13 mouse cellular contexts compared by ENCODE assay signal in the genomic region with DNA sequence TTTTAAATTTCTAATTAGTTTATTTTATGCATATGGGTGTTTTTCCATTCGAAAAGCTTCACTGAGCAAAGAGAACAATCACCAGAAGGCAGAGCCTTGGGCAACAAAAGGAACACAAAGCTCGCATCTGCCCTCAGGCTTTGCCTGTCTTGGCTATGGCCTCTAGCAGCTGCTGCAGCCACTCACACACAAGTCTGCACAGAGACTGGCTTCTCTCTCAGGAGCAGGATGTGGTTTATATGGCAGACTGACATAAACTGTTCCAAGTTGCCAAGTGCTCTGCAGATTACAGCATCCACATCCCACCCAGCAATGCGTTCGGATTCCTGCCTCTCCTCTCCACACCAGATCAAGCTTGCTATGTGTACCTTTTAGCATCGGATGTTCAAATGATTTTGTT. TPM values are rescaled to one million over a fixed set of nuclear protein-coding genes. Genes with fewer than 3 reads are reported as not detected.
DNase-seq lines count a peak whose midpoint lies in the region; ATAC-seq and TF ChIP-seq lines count a peak whose summit lies in the region.
"Had no signal": no experiment of that assay in that cellular context is flagged by ENCODE, and none has a peak within 500 bp of the region (broad histone marks: within the 10 kb centered on the region; RNA-seq: fewer than 3 reads in every experiment).

No protein-coding gene starts in this region.

- 68% methylated on average over 5 of the region's 5 CpGs for WGBS in embryonic facial prominence, embryonic 14.5 days
- 83% methylated on average over 5 of the region's 5 CpGs for WGBS in embryonic facial prominence, embryonic 10.5 days

- peak; percentile 55 for TF ChIP-seq POLR2A in myocyte (IDR thresholded peaks at IDR 0.05; ENCODE audit: insufficient read length, low read depth)

- no peaks in the 10 kb centered on the region for H3K9me3 ChIP-seq in embryonic facial prominence, embryonic 14.5 days (ENCODE audit: control insufficient read depth, low read length)
- 0 out of 2 replicates have a peak, but pooled peaks cover 4% of the 10 kb centered on the region for H3K9me3 ChIP-seq in embryonic facial prominence, embryonic 10.5 days
- H3K9me3 ChIP-seq: limb, embryonic 15.5 days; lung, embryonic 15.5 days had no signal

- DNase-seq in embryonic facial prominence, embryonic 14.5 days (ENCODE audit: low spot score) = peak; percentile 75
- DNase-seq in embryonic facial prominence, embryonic 10.5 days (ENCODE audit: low spot score) = no peak
- DNase-seq in 3134 (ENCODE audit: extremely low read depth, insufficient read length, low spot score) = peak; percentile 63
- DNase-seq in ZHBTc4 (ENCODE audit: low read depth, low spot score) = peak; percentile 34
- no peak for DNase-seq in heart, postnatal 25 days (ENCODE audit: low spot score)
- DNase-seq in yolk sac, embryonic 10.5 days (ENCODE audit: low spot score) = no peak
- DNase-seq in adrenal gland, postnatal 14 days = no peak
- DNase-seq: heart, adult 11 months; heart, postnatal 14 days had no signal

- intact Hi-C loops in heart, postnatal 25 days (cut with DNase I) = no loop called here

- no peak overlapping the region for H3ac ChIP-seq in myocyte (ENCODE audit: control insufficient read depth, insufficient read length)

- peak; percentile 65; the same call in 1 of the 2 replicates for ATAC-seq in embryonic facial prominence, embryonic 14.5 days (ENCODE audit: low read depth)
- ATAC-seq: intestine, embryonic 16.5 days had no signal

- no peaks in the 10 kb centered on the region for H3K36me3 ChIP-seq in embryonic facial prominence, embryonic 14.5 days (ENCODE audit: control insufficient read depth, insufficient read depth, low read length)
- no peaks in the 10 kb centered on the region for H3K36me3 ChIP-seq in embryonic facial prominence, embryonic 10.5 days (replicated peaks)
- H3K36me3 ChIP-seq in myocyte (ENCODE audit: control insufficient read depth, insufficient read depth) = no peaks in the 10 kb centered on the region

- H3K79me2 ChIP-seq in myocyte (ENCODE audit: control insufficient read depth, insufficient read depth) = no peaks in the 10 kb centered on the region

- no peak overlapping the region for H3K4me3 ChIP-seq in embryonic facial prominence, embryonic 14.5 days (ENCODE audit: low read depth, low read length)
- H3K4me3 ChIP-seq in embryonic facial prominence, embryonic 10.5 days = no peak overlapping the region
- no peak overlapping the region for H3K4me3 ChIP-seq in myocyte
- H3K4me3 ChIP-seq: limb, embryonic 15.5 days; lung, embryonic 15.5 days had no signal

- no peak overlapping the region for H3K9ac ChIP-seq in embryonic facial prominence, embryonic 14.5 days (ENCODE audit: low read depth, low read length)
- H3K9ac ChIP-seq: limb, embryonic 15.5 days; lung, embryonic 15.5 days had no signal

- peaks cover 5% of the 10 kb centered on the region; the same call in 1 of the 2 replicates for H3K4me1 ChIP-seq in embryonic facial prominence, embryonic 14.5 days (ENCODE audit: control insufficient read depth, insufficient read depth, low read length)
- peaks cover 3% of the 10 kb centered on the region; the same call in 1 of the 2 replicates for H3K4me1 ChIP-seq in embryonic facial prominence, embryonic 10.5 days
- H3K4me1 ChIP-seq: limb, embryonic 15.5 days; lung, embryonic 15.5 days had no signal

- H3K27ac ChIP-seq in embryonic facial prominence, embryonic 14.5 days (replicated peaks; ENCODE audit: low read depth, low read length) = no peak overlapping the region
- no peak overlapping the region for H3K27ac ChIP-seq in embryonic facial prominence, embryonic 10.5 days (replicated peaks)
- H3K27ac ChIP-seq: limb, embryonic 15.5 days; lung, embryonic 15.5 days had no signal

- no peak overlapping the region for H3K4me2 ChIP-seq in embryonic facial prominence, embryonic 14.5 days (ENCODE audit: low read depth, low read length)
- H3K4me2 ChIP-seq in myocyte (ENCODE audit: low read depth) = peak overlapping the region; percentile 74
- H3K4me2 ChIP-seq: limb, embryonic 15.5 days; lung, embryonic 15.5 days had no signal

- no peaks in the 10 kb centered on the region for H3K27me3 ChIP-seq in embryonic facial prominence, embryonic 14.5 days (replicated peaks; ENCODE audit: control insufficient read depth, insufficient read depth, low read length)
- H3K27me3 ChIP-seq in embryonic facial prominence, embryonic 10.5 days (replicated peaks; ENCODE audit: low read depth, poor library complexity, severe bottlenecking) = no peaks in the 10 kb centered on the region
- H3K27me3 ChIP-seq in myocyte (ENCODE audit: control insufficient read depth, insufficient read depth, insufficient read length) = no peaks in the 10 kb centered on the region
- H3K27me3 ChIP-seq: limb, embryonic 15.5 days; lung, embryonic 15.5 days had no signal

TF ChIP-seq in myocyte, 11 proteins besides CTCF, POLR2A, EP300 and RAD21:
- TF ChIP-seq MAX (IDR thresholded peaks at IDR 0.05; ENCODE audit: low read depth) = no peak
- peak; percentile 58; the same call in 1 of the 2 replicates for TF ChIP-seq CEBPB (IDR thresholded peaks at IDR 0.05; ENCODE audit: insufficient read depth, poor library complexity, severe bottlenecking)
- TF ChIP-seq USF1 (IDR thresholded peaks at IDR 0.05; ENCODE audit: low read depth) = no peak
- peak; percentile 91 for TF ChIP-seq TCF3 (IDR thresholded peaks at IDR 0.05; ENCODE audit: insufficient read length, low read depth)
- TF ChIP-seq E2F4 (IDR thresholded peaks at IDR 0.05; ENCODE audit: insufficient read depth) = no peak
- peak; percentile 54 for TF ChIP-seq POLR2AphosphoS2 (IDR thresholded peaks at IDR 0.05; ENCODE audit: insufficient read length, low read depth)
- peak; percentile 99 to 100 (median 99) for TF ChIP-seq MYOD1 (IDR thresholded peaks at IDR 0.05; ENCODE audit: control insufficient read depth in 1 of 3, insufficient read length in 2 of 3, low read depth in 2 of 3)
- TF ChIP-seq TCF12 (IDR thresholded peaks at IDR 0.05; ENCODE audit: insufficient read depth, poor library complexity, severe bottlenecking) = peak; percentile 90
- TF ChIP-seq REST (IDR thresholded peaks at IDR 0.05; ENCODE audit: insufficient read depth, insufficient read length) = no peak
- TF ChIP-seq SRF (IDR thresholded peaks at IDR 0.05; ENCODE audit: control insufficient read depth, insufficient read length, low read depth) = peak; percentile 39
- TF ChIP-seq MYOG (IDR thresholded peaks at IDR 0.05; ENCODE audit: control insufficient read depth in 1 of 3, insufficient read depth in 1 of 3, insufficient read length in 2 of 3, low read depth in 2 of 3) = peak; percentile 54 to 92 (median 74)

RNA-seq across cellular contexts. Expression of gene Zfyve21, which starts 37.8 kb away (rescaled TPM):
- polyA plus RNA-seq in embryonic facial prominence, embryonic 14.5 days (2014; fragmentation: Nextera tagmentation; extraction: Ambion mirVana) = 119 and 122 TPM in 2 replicates
- 75.0 TPM in 2 replicates for polyA plus RNA-seq in embryonic facial prominence, embryonic 10.5 days (2016; fragmentation: Nextera tagmentation; extraction: Ambion mirVana)
- polyA plus RNA-seq in myocyte (2012; fragmentation: generic; extraction: Trizol) = 77.7 TPM
- total RNA-seq in heart, postnatal 25 days (2021) = 10 to 100 TPM; 61.1 to 66.7 TPM
- total RNA-seq in adrenal gland, postnatal 14 days (2021) = 91.0 and 96.9 TPM in 2 replicates

RNA-seq across cellular contexts. Expression of gene Xrcc3, which starts 38.1 kb away (rescaled TPM):
- polyA plus RNA-seq in embryonic facial prominence, embryonic 14.5 days (2014; fragmentation: Nextera tagmentation; extraction: Ambion mirVana) = 8.5 and 11.7 TPM in 2 replicates
- 21.7 and 22.2 TPM in 2 replicates for polyA plus RNA-seq in embryonic facial prominence, embryonic 10.5 days (2016; fragmentation: Nextera tagmentation; extraction: Ambion mirVana)
- 4.9 TPM for polyA plus RNA-seq in myocyte (2012; fragmentation: generic; extraction: Trizol)
- total RNA-seq in heart, postnatal 25 days (2021) = 1 to 10 TPM; 1.9 to 2.2 TPM
- 18.6 and 20.8 TPM in 2 replicates for total RNA-seq in adrenal gland, postnatal 14 days (2021)

RNA-seq across cellular contexts. Expression of gene Ppp1r13b, which starts 56.2 kb away (rescaled TPM):
- 15.3 and 17.2 TPM in 2 replicates for polyA plus RNA-seq in embryonic facial prominence, embryonic 14.5 days (2014; fragmentation: Nextera tagmentation; extraction: Ambion mirVana)
- polyA plus RNA-seq in embryonic facial prominence, embryonic 10.5 days (2016; fragmentation: Nextera tagmentation; extraction: Ambion mirVana) = 4.1 and 5.1 TPM in 2 replicates
- polyA plus RNA-seq in myocyte (2012; fragmentation: generic; extraction: Trizol) = 7.4 TPM
- 10 to 100 TPM; 17.4 to 19.1 TPM for total RNA-seq in heart, postnatal 25 days (2021)
- 17.5 and 22.0 TPM in 2 replicates for total RNA-seq in adrenal gland, postnatal 14 days (2021)

Comparison
In these comparisons a context has a peak if more than half of its experiments do, and no peak if none do; other contexts are left out.
1. DNase-seq: peak in embryonic facial prominence, embryonic 14.5 days (single experiment), 3134 (single experiment) and ZHBTc4 (single experiment); none in embryonic facial prominence, embryonic 10.5 days (single experiment), heart, postnatal 25 days (single experiment), yolk sac, embryonic 10.5 days (single experiment) and adrenal gland, postnatal 14 days (single experiment).